Mouse (Mus musculus): ENCODE measurements at regions not wholly inside any gene's neighbourhood (a gene's known extent, or its start where the extent isn't known, plus 50 kb on each side); places are given as distances from the start of the nearest gene placed in this dataset.
"Not testable (repeated sequence)": the region's sequence is repeated elsewhere in the genome, so short reads cannot be mapped to it uniquely, and the experiment has no call there.

- no peaks in the 10 kb centered on the region for H3K4me1 ChIP-seq (replicated peaks)
- no peak for ATAC-seq
- 72% methylated on average over 7 of the region's 7 CpGs for WGBS
These were observed 56.9 kb upstream of the Prdm9 start for GRCm38 (mm10) chr17:15620746-15621694.

GRCm38 (mm10) chr17:15622913-15623312, 58.8 kb upstream of the Prdm9 start:
- ATAC-seq = no peak
- no peaks in the 10 kb centered on the region for H3K36me3 ChIP-seq
- no peaks in the 10 kb centered on the region for H3K4me1 ChIP-seq (replicated peaks)
- H3K4me2 ChIP-seq (replicated peaks) = no peak overlapping the region
- H3K27me3 ChIP-seq (replicated peaks) = no peaks in the 10 kb centered on the region
- 7% methylated on average over 2 of the region's 2 CpGs for WGBS
- H3K9me3 ChIP-seq = no peaks in the 10 kb centered on the region
- H3K27ac ChIP-seq = no peak overlapping the region
- no peak overlapping the region for H3K4me3 ChIP-seq (replicated peaks)
- no peak overlapping the region for H3K9ac ChIP-seq

More at GRCm38 (mm10) chr17:15620746-15621694, 56.9 kb upstream of the Prdm9 start:
- H3K9me3 ChIP-seq = no peaks in the 10 kb centered on the region
- no peaks in the 10 kb centered on the region for H3K27me3 ChIP-seq (replicated peaks)
- no peak overlapping the region for H3K9ac ChIP-seq
- H3K4me2 ChIP-seq (replicated peaks) = no peak overlapping the region
- H3K27ac ChIP-seq = no peak overlapping the region
- no peak overlapping the region for H3K4me3 ChIP-seq (replicated peaks)
- H3K36me3 ChIP-seq = no peaks in the 10 kb centered on the region

DNA sequence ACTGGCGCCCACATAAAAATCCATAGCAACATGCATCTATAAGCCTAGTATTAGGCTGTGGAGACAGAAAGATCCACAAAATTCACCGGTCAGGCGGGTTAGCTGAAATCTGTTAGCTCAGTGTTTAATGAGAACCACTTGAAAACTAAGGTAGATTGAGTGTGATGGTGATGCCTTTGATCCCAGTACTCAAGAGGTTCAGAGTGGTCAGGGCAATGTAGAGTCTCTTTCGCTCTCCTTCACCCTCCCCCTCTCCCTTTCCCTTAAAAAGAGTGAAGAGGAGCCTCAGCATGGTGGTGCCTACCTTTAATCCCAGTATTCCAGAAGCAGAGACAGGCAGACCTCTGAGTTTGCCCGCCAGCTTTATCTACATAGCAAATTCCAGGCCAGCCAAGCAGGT, 66.6 kb upstream of the Prdm9 start:
- Histone ChIP-seq H3K9ac (no peak overlapping the region), H3K27me3 (replicated peaks) (no peaks in the 10 kb centered on the region), H3K36me3 (no peaks in the 10 kb centered on the region), H3K4me2 (replicated peaks) (no peak overlapping the region), H3K4me3 (replicated peaks) (no peak overlapping the region), H3K4me1 (replicated peaks) (no peaks in the 10 kb centered on the region), H3K27ac (no peak overlapping the region), H3K9me3 (no peaks in the 10 kb centered on the region)
- 72% methylated on average over 5 of the region's 5 CpGs for WGBS
- no peak for ATAC-seq

- WGBS = 10% methylated on average over 11 of the region's 11 CpGs
- no peaks in the 10 kb centered on the region for H3K9me3 ChIP-seq
- no peaks in the 10 kb centered on the region for H3K36me3 ChIP-seq
- H3K4me1 ChIP-seq (replicated peaks) = no peaks in the 10 kb centered on the region
- peak overlapping the region; percentile 26; the same call in 1 of the 2 replicates for H3K4me2 ChIP-seq (replicated peaks)
- ATAC-seq = no peak
- no peak overlapping the region for H3K4me3 ChIP-seq (replicated peaks)
- no peak overlapping the region for H3K27ac ChIP-seq
- no peaks in the 10 kb centered on the region for H3K27me3 ChIP-seq (replicated peaks)
- no peak overlapping the region for H3K9ac ChIP-seq
These were observed 67.5 kb upstream of the Prdm9 start for GRCm38 (mm10) chr17:15631626-15632025.

- no peaks in the 10 kb centered on the region for H3K27me3 ChIP-seq (replicated peaks)
- H3K36me3 ChIP-seq = no peaks in the 10 kb centered on the region
- H3K9me3 ChIP-seq = no peaks in the 10 kb centered on the region
- ATAC-seq = no peak
- no peak overlapping the region for H3K9ac ChIP-seq
- H3K4me2 ChIP-seq (replicated peaks) = peak overlapping the region; percentile 26; the same call in 1 of the 2 replicates
- H3K4me1 ChIP-seq (replicated peaks) = no peaks in the 10 kb centered on the region
- no peak overlapping the region for H3K4me3 ChIP-seq (replicated peaks)
- WGBS = 23% methylated on average over 1 of the region's 1 CpGs
- no peak overlapping the region for H3K27ac ChIP-seq
These were observed 67.9 kb upstream of the Prdm9 start for GRCm38 (mm10) chr17:15632090-15632489.

GRCm38 (mm10) chr17:15639111-15639865, 65.5 kb upstream of the Chd1 start:
- H3K36me3 ChIP-seq; H3K27me3 ChIP-seq (replicated peaks); H3K4me2 ChIP-seq (replicated peaks); H3K4me1 ChIP-seq (replicated peaks); H3K9ac ChIP-seq; H3K27ac ChIP-seq; ATAC-seq; H3K4me3 ChIP-seq (replicated peaks); H3K9me3 ChIP-seq: not testable (repeated sequence)
- 78% methylated on average over 12 of the region's 12 CpGs for WGBS

DNA sequence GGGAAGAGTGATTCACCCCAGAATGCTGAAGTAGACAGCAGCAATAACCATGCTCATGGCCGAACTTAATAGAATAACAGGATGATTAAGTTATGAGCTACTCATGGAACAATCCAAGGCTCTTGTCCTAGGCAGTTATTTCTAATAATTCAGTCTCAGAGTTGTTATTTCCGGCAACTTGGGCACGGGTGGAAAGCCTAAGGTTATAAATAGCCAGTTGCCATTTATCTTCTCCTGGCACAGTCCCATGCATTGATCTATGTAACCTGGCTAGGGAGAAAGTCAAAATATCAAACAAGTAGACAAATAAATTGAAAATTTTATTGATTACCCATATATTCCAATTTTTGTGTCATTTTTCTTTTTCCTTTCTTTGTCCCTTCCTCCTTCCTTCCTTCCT, 64.0 kb upstream of the Chd1 start:
- H3K4me1 ChIP-seq (replicated peaks) = no peaks in the 10 kb centered on the region
- no peaks in the 10 kb centered on the region for H3K36me3 ChIP-seq
- H3K4me2 ChIP-seq (replicated peaks) = no peak overlapping the region
- H3K9me3 ChIP-seq = no peaks in the 10 kb centered on the region
- no peak overlapping the region for H3K27ac ChIP-seq
- no peak for ATAC-seq
- H3K9ac ChIP-seq = no peak overlapping the region
- H3K4me3 ChIP-seq (replicated peaks) = no peak overlapping the region
- no peaks in the 10 kb centered on the region for H3K27me3 ChIP-seq (replicated peaks)
- WGBS = 74% methylated on average over 3 of the region's 3 CpGs

GRCm38 (mm10) chr17:15641764-15642163, 63.0 kb upstream of the Chd1 start:
- Histone ChIP-seq H3K9me3 (no peaks in the 10 kb centered on the region), H3K27ac (no peak overlapping the region), H3K4me2 (replicated peaks) (no peak overlapping the region), H3K4me3 (replicated peaks) (no peak overlapping the region), H3K27me3 (replicated peaks) (no peaks in the 10 kb centered on the region), H3K36me3 (no peaks in the 10 kb centered on the region), H3K4me1 (replicated peaks) (no peaks in the 10 kb centered on the region), H3K9ac (no peak overlapping the region)
- WGBS = 62% methylated on average over 3 of the region's 3 CpGs
- ATAC-seq = no peak

DNA sequence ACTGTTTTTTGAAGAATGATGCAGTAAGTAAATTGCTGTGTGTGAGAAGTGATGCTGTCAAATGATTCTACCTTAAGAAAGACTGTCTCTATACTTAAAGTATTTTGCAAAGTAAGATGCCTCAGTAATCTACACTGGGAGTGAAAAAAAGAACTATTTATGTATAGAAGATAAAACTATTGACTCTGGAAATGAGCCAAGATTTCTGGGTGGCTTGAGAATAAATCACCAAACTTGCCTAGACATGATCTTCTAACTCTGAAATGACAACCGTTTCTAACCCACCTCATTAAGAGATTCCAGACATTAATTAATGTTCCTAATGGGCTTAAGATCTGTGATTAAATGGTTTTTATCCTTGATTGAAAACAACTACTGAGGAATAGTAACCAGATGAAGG, 58.0 kb upstream of the Chd1 start:
- Histone ChIP-seq H3K4me3 (replicated peaks) (no peak overlapping the region), H3K27me3 (replicated peaks) (no peaks in the 10 kb centered on the region), H3K9me3 (no peaks in the 10 kb centered on the region), H3K9ac (no peak overlapping the region), H3K36me3 (no peaks in the 10 kb centered on the region), H3K4me2 (replicated peaks) (no peak overlapping the region), H3K4me1 (replicated peaks) (no peaks in the 10 kb centered on the region), H3K27ac (no peak overlapping the region)
- 13% methylated on average over 1 of the region's 1 CpGs for WGBS
- no peak for ATAC-seq

DNA sequence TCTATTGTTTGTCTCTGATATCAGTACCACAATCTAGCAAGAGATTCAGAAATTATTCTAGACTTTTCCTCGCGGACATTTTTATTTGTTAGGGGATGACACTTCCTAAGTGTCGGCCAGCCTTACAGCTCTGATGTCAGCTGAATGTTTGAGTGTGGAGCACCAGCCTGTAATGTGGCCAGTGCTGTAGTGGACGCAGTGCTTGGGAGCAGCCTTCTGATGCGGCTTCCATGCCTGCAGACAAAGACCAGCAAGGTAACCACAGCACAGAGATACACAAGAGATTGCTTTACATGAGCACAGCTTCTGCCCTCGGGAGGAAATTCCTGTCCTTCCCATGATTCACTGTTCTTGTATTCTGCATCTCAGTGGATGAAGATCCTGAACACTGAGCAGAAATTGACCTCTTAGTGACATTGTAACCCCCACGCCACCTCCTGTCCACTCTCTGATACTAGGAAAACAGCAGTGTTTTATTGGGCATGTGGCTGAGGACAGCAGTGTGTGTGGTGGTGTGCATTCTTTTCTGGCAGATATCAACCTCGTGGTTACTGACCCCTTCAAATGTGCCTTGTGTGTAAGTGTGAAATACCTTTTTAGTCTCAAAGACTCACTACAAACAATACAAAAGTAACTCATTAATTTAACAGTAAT, 54.6 kb upstream of the Chd1 start:
- Histone ChIP-seq H3K4me2 (replicated peaks) (no peak overlapping the region), H3K4me1 (replicated peaks) (no peaks in the 10 kb centered on the region), H3K27me3 (replicated peaks) (no peaks in the 10 kb centered on the region), H3K4me3 (replicated peaks) (no peak overlapping the region), H3K9ac (no peak overlapping the region), H3K36me3 (no peaks in the 10 kb centered on the region), H3K9me3 (no peaks in the 10 kb centered on the region), H3K27ac (no peak overlapping the region)
- no peak for ATAC-seq
- WGBS = 51% methylated on average over 8 of the region's 8 CpGs

DNA sequence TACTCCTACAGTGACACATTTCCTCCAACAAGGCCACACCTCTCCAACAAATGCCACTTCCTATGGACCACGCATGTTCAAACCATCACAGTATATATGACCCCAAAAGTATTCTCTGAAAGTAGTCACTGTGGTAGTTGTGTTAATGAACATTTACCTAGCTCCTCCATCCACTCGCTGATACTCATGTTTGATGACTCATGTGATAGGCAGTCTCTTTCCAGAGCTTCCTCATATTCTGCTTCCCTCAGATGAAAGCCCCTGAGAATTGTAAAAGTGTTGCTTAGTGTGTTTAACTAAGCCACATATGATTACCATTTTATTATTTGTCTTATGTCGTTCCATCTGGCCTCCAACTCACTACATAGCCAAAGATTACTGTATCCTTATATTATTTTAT, 52.9 kb upstream of the Chd1 start:
- no peak overlapping the region for H3K9ac ChIP-seq
- H3K4me3 ChIP-seq (replicated peaks) = no peak overlapping the region
- H3K27me3 ChIP-seq (replicated peaks) = no peaks in the 10 kb centered on the region
- H3K27ac ChIP-seq = no peak overlapping the region
- H3K9me3 ChIP-seq = no peaks in the 10 kb centered on the region
- WGBS = 70% methylated on average over 3 of the region's 3 CpGs
- no peaks in the 10 kb centered on the region for H3K36me3 ChIP-seq
- no peak overlapping the region for H3K4me2 ChIP-seq (replicated peaks)
- 0 out of 2 replicates have a peak, but pooled peaks cover under 1% of the 10 kb centered on the region for H3K4me1 ChIP-seq (replicated peaks)
- no peak for ATAC-seq

Measured in intestine, embryonic 15.5 days (tissue).